Mouse (Mus musculus) heart, adult 8-10 months (tissue): ENCODE results near the gene Vmn1r223. TPM values are rescaled to one million over a fixed set of nuclear protein-coding genes. Genes with fewer than 3 reads are reported as not detected.
"Not testable (repeated sequence)": the region's sequence is repeated elsewhere in the genome, so short reads cannot be mapped to it uniquely, and the experiment has no call there.

Experiments
- DNase-seq: peaks from one replicate; pipeline ENCODE4 v3.0.0; 2022; ENCODE audit warnings: low spot score
- total RNA-seq, 4 experiments: library from RNA; stranded (reverse); gene quantifications; 2 replicates each; pipeline ENCODE4 v1.2.4; 2022

Vmn1r223 gene
- not detected for total RNA-seq

- DNase-seq, result not testable (repeated sequence)
Observed at GRCm38 (mm10) chr13:23246834-23247233, at the start of gene Vmn1r223. TSS of gene Vmn1r223 (plus strand) at chr13:23247134.

- DNase-seq, result not testable (repeated sequence)
Observed at GRCm38 (mm10) chr13:23203885-23204284, 43.0 kb upstream of the Vmn1r223 start.

- not testable (repeated sequence) for DNase-seq
Observed at GRCm38 (mm10) chr13:23213827-23214226, 33.1 kb upstream of the Vmn1r223 start, which contains the start of gene Vmn1r221. TSS of gene Vmn1r221 (plus strand) at chr13:23214127.

- not testable (repeated sequence) for DNase-seq
Observed at GRCm38 (mm10) chr13:23235847-23236246, 11.1 kb upstream of the Vmn1r223 start, which contains the start of gene Vmn1r222. TSS of gene Vmn1r222 (minus strand) at chr13:23235947.

- no peak for DNase-seq
Observed at GRCm38 (mm10) chr13:23258546-23259048, 11.7 kb downstream of the Vmn1r223 start.

GRCm38 (mm10) chr13:23268606-23269005, 21.7 kb downstream of the Vmn1r223 start:
- DNase-seq, result not testable (repeated sequence)

GRCm38 (mm10) chr13:23269127-23269526, 22.2 kb downstream of the Vmn1r223 start:
- not testable (repeated sequence) for DNase-seq

GRCm38 (mm10) chr13:23269681-23270080, 22.7 kb downstream of the Vmn1r223 start:
- DNase-seq, result no peak

- no peak for DNase-seq
Observed at GRCm38 (mm10) chr13:23270321-23271101, 23.6 kb downstream of the Vmn1r223 start.

- no peak for DNase-seq
Observed at GRCm38 (mm10) chr13:23279576-23279975, 32.6 kb downstream of the Vmn1r223 start.

GRCm38 (mm10) chr13:23279992-23280391, 33.1 kb downstream of the Vmn1r223 start:
- DNase-seq, result no peak

GRCm38 (mm10) chr13:23285191-23285920, 38.4 kb downstream of the Vmn1r223 start:
- no peak for DNase-seq

GRCm38 (mm10) chr13:23285921-23286720, 39.2 kb downstream of the Vmn1r223 start:
- DNase-seq, result no peak

GRCm38 (mm10) chr13:23286721-23287362, 39.9 kb downstream of the Vmn1r223 start:
- DNase-seq, result no peak

GRCm38 (mm10) chr13:23297737-23298136, 50.8 kb downstream of the Vmn1r223 start:
- DNase-seq, result no peak

- DNase-seq, result no peak
Observed at GRCm38 (mm10) chr13:23298445-23299232, 51.7 kb downstream of the Vmn1r223 start.

- no peak for DNase-seq
Observed at GRCm38 (mm10) chr13:23299276-23299998, 52.5 kb downstream of the Vmn1r223 start.

- no peak for DNase-seq
Observed at GRCm38 (mm10) chr13:23299999-23300341, 53.0 kb downstream of the Vmn1r223 start.
